Mouse (Mus musculus) spleen, adult 2 months (tissue): Measurements from ENCODE around the gene Caap1.

Experiments
- CTCF ChIP-seq: fragments of 200-500 bp; IDR thresholded peaks from 2 replicates; pipeline ENCODE4 v1.5.1; 2011; ENCODE audit warnings: mild to moderate bottlenecking, inconsistent platforms; ENCODE audit not compliant: insufficient read depth, insufficient read length, insufficient replicate concordance; ENCODE audit errors: extremely low read depth
- POLR2A ChIP-seq: fragments of 200-500 bp; IDR thresholded peaks from 2 replicates; pipeline ENCODE4 v1.6.1; 2011; ENCODE audit warnings: low read depth, low read length, inconsistent platforms

DNA sequence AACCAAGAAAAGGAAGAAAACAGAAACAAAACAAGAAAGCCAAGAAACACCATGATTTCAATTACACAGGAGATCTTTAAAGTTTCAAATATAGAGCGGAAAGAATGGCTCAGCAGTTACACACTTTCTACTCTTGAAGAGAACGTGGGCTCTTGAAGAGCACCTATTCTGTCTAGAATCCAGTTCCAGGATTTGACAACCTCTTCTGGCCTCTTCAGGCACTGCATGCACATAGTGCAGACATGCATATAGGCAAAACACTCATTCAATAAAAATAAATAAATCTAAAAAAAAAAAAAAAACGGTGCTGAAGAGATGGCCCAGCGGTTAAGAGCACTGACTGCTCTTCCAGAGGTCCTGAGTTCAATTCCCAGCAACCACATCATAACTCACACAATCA is 13.6 kb downstream of the Caap1 start:
- TF ChIP-seq CTCF = no peak
- TF ChIP-seq POLR2A = no peak
